Mouse (Mus musculus) liver, adult 2 months (tissue): ENCODE measurements around the gene Fam209.

ENCODE experiments used
- CTCF ChIP-seq: fragments of 200-500 bp; IDR thresholded peaks from 2 replicates; pipeline ENCODE4 v1.5.1; 2011; ENCODE audit warnings: low read depth, low read length, control low read depth
- POLR2A ChIP-seq: fragments of 200-500 bp; IDR thresholded peaks from 2 replicates; pipeline ENCODE4 v1.6.1; 2011; ENCODE audit warnings: low read length, control low read depth; ENCODE audit not compliant: insufficient read depth; ENCODE audit errors: extremely low read depth

- TF ChIP-seq POLR2A: no peak
- TF ChIP-seq CTCF: no peak
Measured at GRCm38 (mm10) chr2:172467206-172467605, 5.1 kb upstream of the Fam209 start.
